Mouse (Mus musculus): ENCODE results near the gene Peli3. TPM values are rescaled to one million over a fixed set of nuclear protein-coding genes. Genes with fewer than 3 reads are reported as not detected.
"Not testable (repeated sequence)": the region's sequence is repeated elsewhere in the genome, so short reads cannot be mapped to it uniquely, and the experiment has no call there.

Gene Peli3
- 10 to 100 TPM in 1 of 2 experiments, 1 to 10 TPM in 1; 8.9 to 11.8 TPM for total RNA-seq (2021)
- polyA plus RNA-seq (2012; rRNA removed), result 15.4 and 16.5 TPM in 2 replicates
- long read RNA-seq, full-length matches to known transcripts, result 2 of 6 reads
- long read RNA-seq, partial matches to known transcripts, result 0 of 6 reads
- long read RNA-seq, other reads (novel, unspliced or antisense), result 4 of 6 reads

DNA sequence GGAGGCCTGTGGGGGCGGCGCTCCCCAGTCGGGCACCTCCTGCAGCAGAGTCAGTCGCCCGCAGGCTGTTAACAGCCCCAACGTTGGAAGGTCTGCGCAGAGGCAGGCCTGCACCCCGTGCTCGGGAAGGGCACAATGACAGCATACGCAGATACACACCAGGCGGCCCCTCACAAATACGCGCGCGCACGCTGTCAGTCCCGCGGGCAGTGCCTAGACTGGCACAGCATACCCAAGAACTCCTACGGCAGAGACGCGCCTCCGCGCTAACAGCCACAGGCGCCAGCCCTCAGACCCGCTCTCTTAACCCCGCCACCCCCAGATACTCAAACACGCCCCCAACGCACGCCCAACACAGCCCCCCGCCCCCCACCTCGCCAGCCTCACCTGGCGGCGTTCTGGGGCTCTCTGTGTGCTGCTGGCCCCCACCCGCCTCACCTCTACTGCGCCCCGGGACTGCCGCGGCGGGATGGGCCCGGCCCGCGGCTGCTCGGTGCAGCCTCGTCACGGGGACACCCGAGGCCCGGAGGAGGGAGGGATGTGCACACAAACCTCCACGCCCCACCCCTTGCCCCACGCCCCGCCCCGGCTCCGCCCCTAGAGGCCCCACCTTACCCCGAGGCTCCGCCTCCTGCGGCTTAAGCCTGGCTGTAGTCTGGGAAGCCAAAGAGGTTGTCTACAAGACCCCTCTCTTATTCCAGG is at the start of gene Peli3:
Peli3 (minus strand) TSS at position 577 of the 702 bp plus-strand sequence.
- peak; percentile 94 for DNase-seq

DNA sequence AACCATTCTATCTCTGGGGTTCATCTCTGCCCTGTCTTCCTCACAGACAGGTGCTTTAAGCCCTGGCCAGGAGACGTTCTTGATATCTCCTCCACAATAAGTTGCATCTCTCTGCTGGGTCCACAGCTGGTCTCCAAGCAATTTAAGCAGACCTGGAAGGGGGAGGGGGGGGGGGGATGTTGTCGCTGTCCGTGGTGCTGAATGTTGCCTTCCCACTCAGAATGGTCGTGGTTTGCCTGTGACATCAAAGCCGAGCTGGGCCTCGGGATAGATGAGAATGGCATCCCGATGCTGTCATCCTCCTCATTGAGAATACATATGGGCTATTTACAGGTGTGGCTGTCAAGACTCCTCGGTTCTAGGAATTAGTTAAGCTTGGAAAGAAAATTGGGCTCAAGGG is 49.4 kb upstream of the Peli3 start:
- no peak for DNase-seq

DNA sequence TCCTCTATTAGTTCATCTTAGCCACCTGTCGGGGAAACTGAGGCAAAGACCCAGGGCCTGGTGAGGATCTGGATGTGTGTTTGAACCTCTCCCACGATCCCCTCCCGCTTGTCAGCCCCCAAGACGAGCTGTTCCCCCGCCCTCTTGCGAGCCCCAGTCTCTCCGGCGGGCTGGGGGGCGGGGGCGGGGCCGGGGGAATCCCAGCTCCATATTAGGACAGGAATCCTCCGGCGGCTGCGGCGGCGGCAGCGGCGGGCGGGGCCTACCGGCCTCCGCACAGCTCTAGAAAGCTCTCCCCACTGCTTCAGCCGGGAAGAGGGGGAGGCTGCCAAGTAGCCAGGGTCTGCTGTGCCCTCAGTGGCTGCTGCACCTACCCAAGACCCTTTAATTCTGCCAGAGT is 47.8 kb upstream of the Peli3 start:
- no peak for DNase-seq

DNA sequence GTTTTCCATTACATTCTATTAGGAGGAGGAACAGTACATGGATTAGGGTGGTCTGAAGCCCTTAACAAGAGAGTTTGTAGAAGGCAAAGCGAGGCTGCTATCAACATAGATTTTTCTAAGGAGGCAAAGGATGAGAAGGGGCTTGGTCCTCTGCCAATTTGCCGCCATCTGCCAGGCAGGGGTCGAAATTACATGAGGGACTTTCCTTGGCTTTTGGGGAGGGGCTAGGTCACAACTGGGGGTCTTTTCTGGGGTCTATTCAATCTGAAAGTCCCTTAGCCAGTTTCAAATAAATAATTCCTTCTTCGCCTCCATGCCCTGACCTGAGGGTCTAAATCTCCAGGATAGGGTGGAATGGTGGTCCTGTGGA is 47.3 kb upstream of the Peli3 start, which contains the start of gene Npas4:
Npas4 (minus strand) TSS at position 61 of the 370 bp plus-strand sequence.
- DNase-seq, result no peak

DNA sequence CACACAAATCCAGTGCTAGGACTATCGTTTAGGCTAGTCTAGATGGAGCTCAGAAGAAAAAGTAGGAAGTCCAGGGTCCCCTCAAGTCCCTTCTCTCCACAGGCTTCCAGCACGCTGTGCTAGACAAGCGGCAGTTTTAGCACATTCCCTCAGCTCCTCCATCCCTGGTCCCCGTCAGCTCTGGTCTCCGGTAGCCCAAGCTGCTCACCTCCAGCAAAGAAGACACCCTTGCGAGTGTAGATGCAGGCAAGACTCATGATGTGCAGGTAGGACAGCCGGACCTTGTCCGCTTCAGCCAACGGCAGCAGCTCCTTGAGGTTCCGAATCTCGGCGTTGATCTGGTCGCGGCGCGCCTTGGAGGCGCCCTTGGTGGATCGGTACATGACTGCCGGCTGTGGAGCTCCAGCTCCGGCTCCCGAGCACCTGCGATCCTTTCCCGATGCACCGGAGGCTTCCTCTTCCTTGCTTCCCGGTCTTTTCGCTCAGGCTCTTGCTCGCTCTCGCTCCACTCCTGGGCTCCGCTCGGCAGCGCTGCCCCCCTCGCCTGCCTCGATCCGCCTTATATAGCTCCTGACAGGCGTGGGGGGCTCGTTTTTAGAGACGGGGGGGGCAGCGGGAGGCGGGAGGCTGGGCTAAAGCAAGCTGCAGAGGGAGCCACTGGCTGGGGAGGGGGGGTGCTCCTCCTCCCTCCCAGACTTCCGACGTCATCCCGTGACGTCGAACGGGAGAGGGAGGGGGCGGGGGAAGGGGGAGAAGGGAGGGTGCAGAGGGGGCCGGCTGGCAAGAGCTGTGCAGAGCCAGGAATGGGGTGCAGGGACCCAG is 46.7 kb upstream of the Peli3 start:
- DNase-seq, result no peak

DNA sequence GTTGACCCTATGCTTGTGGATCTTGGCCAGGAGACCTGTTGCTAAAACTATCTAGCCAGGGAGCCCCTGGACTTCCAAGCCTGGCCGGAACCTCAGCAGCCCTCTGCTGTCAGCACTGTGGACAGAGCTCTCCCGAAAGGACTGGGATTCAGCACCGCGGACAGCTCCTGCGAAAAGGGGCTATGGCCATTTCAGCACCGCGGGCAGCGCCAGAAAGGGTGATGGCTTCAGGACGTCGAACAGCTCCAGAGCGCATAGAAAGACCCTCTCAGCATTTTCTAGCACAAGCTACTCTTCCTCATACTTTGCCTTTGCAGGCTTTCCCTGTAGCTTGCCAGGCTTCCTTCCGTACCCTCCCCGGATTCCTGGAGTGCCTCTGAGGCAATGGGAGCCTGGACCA is 46.1 kb upstream of the Peli3 start:
- DNase-seq, result peak; percentile 89

DNA sequence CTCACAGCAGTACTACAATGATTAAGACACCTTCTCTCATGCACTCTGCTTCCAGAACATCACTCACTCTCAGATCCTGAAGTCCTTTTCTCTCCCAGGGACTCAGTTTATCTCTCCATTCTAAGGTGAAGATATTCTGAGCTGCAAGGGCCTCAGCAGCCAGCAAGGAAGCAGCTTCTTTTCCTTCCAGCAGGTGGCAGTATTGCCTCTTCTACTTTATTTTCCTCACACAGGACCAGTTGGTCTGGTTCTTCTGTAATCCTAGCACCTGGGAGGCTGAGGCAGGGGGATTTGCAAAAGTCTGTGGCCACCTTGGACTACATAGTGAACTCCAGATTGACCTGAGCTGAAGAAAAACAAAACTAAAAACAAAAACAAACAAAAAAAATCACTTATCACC is 38.8 kb upstream of the Peli3 start:
- peak; percentile 42 for DNase-seq

DNA sequence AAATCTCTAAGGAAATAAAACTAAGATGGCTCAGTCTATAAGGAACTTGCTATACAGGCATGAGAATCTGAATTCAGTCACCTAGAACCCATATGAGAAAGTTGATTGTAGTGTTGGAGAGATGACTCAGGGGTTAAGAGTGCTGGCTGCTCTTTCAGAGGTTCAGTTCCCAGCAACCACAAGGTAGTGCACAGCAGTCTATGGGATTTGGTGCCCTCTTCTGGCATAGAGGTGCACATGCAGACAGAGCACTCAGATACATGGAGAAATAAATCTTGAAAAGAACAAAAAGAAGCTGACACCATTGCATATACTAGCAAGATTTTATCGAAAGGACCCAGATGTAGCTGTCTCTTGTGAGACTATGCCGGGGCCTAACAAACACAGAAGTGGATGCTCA is 25.3 kb upstream of the Peli3 start:
- DNase-seq, result no peak

DNA sequence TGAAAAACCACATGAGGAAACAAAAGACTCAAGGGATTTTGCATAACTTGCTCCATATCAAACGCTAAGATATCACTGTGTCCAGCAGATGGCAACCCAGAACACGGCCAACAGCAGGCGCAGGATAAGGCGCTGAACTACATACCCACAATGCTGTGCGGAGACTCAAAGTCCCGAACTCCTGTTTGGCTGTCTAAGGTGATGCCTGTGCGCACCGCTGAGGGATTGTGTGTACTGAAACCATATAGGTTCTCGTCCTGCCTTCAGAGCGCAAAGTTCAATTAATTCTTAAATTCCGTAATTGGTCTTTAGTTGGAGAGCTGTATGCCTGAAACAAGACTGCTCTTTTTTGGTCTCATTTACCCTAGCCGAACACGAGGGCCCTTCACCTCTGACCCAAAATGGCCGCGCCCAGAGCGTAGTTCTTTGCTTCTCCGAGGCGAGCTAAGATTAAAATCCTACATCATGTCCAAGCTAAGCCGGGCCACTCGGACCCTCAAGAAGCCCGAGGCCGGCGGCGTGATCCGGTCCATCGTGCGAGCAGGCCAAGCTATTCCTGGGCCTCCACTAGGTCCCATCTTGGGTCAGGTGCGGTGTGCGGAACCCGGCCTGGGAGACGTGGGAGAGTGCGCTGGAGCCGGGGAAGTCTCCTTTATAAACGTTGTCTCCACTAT is 19.1 kb upstream of the Peli3 start, which contains the start of gene Mrpl11:
Mrpl11 (plus strand) TSS at position 220 of the 674 bp plus-strand sequence.
- DNase-seq, result peak; percentile 91

DNA sequence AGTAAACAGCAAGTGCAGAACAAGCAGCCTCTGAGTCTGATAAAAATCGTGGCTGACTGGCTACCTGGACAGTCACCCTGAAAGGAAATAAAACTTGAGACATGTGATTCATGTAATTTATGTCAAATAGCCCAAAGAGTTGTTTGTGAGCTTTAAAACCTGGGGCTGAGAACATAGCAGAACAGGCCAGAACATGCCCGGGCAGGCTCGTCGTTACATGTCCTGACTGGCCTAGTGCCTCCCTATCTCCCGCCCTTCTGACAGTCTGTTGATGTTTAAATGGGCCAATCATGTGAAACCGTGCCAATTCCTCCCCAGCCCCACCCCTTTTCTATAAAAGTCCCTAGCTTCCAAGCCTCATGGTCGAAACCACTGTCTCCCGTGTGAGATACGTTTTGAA is 5.7 kb upstream of the Peli3 start:
- DNase-seq, result not testable (repeated sequence)

DNA sequence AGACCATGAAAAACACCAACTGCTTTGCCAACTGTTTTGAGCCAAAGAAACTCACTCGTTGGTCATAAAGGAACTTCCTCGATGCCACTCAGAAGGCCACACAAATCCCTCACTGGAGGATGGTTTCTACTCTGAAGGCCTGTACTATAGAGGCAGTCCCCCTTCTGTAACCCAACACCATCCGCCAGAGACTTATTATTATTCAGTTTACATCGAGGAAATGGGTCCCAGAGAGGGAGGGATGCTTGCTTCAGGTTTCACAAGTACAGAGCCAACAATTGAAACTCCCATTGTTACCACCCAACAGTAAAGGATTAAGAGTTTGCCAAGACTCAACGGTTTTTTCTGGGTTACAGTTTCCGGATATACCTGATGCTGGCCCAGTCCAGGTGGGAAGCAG is 2.6 kb upstream of the Peli3 start:
- DNase-seq, result no peak

DNA sequence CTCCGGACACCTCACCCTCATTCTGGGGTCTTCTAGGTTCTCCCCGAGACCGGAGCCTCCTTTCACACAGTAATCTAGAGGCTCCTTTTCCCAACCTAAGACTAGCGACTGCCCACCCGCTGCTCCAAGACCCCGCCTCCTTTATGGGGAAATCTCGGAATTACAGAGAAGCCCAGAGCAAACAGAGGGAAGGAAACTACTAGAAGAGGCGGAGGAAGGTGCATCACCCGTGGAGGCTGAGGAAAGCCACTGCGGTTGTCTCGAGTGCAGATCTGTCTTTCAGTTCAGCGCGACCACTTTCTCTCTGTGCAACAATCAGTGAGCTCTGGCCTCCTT is 294 bp upstream of the Peli3 start:
- no peak for DNase-seq

DNA sequence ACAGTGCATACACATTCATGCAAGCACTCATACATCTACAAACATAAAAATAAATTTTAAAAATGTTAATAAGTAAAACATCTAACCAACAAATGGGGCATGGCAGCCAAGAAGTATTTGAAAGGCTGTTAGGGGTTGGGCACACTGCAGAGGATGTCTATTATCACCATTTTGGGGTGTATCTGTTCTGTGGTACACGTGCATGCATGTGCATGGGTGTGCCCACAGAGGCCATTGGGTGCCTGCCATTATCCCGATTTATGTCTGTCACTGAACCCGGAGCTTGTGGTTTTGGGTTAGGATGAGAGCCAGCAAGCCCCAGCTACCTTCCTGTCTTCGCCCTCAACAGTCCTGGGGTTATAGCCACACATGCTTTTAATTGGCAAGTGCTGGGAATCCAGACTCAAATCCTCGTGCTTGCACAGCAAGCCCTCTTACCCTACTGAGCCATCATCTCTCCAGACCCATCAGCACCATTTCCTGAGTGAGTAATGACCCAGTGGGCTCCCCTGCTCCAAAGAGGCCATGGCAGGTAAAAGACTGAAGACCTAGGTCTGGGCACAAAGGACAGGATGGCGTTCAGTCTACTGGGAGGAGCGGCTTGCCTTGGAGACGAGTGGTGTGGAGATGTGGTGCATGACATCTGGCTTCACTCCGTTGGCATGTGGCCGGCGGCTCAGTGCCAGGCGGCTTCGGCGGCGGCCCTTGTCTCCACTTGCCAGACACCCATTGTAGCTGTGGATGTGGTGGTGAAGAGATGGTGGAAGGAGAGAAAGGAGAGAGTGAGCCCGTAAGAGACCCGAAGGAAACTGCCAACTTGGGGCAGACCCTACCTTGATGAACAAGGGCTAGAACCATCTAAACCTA is 5.2 kb downstream of the Peli3 start:
- no peak for DNase-seq

DNA sequence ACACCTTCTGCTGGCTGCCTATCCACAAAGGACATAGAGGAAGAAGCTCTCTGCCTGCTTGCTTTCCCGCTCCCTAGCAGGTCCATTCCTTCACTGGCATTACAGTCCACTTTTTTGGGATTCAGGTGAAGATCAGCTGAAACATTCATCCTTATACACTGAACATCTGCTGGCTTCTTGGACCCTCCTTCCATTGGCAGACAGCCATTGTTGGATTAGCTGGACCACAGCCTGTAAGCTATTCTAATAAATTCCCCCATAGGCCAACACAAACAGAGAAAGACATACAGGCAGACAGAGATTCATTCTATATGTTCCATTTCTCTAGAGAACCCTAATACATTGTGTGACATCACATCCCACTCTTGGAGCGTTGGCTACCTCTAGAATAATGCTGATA is 6.0 kb downstream of the Peli3 start:
- DNase-seq, result no peak

DNA sequence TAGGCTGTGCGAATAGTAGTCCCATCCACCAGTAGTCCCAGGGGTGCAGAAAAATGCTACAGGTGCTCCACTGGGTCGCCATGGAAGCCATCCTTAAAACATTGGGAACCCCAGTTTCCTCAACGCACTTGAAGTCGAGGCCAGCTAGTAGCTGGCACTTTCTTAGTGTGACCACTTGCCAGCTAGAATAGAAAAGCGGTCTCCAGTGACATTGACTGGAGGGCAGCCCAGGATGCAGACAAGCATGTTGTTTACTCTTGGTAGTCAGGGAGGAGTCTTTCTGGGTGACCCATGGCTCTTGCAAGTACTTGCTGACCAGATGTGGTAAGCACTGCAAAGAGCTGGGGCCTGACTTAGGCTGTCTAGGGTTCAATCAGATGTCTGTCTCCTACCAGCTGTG is 14.1 kb downstream of the Peli3 start:
- DNase-seq, result peak; percentile 38

DNA sequence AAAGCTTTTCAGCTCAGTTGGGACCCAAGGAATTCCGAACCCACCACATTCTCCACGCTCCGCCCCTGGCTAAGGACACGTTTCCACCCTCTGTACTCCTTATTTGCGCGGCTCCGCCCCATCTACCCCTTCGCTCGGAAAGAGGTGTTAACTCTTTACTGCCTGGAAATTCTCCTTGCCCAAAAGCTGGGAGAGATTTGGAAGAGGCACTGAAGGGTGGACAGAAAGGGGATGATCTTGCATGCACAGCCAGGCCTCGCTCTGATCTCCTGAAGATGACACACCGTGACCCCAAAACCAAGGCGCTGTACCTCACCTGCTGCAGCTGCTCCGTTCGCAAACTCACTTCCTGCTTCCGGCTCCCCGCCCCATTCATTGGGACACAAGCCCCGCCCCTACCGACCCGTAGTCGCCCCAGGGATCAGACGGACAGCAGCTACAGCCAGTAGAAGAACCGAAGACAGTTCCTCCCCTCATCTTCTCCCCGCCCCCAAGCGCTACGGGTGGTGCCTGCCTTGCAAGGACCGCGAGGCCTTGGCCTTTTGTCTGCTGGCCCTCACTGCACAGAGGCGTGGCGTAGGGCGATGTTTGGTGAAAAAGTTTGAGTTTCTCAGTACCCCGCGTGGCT is 14.9 kb downstream of the Peli3 start, which contains the start of gene Dpp3:
Dpp3 (minus strand) TSS at position 384 of the 628 bp plus-strand sequence.
- peak; percentile 99 for DNase-seq

DNA sequence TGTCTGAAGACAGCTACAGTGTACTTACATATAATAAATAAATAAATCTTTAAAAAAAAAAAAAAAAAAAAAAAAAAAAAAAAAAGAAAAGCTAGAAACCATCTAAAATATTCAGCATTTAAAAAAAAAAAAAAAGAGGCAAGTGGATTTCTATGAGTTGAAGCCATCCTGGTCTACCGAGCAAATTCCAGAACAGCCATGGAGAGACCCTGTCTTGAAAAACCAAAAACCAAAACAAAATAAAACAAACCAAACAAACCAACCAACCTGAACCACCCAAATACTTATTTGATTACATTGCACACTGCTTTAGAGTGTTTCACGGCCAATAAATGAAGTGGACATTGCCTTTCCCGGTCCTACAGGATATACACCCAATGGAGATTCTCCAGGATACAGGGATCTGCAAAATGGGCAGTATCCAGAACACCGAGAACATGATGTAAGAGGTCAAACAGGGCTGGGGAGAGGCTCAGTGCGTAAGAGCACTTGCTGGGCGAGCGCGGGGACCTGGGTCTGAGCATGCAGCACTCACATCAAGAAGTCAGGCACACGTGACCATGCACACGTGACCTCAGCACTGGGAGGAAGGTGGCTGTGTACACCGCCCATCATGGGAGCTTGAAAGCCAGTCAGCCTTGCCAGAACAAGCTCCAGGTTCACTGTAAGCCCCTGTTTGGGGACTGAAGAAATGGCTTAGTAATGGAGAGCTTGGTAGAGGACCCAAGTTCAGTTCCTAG is 17.6 kb downstream of the Peli3 start:
- no peak for DNase-seq

DNA sequence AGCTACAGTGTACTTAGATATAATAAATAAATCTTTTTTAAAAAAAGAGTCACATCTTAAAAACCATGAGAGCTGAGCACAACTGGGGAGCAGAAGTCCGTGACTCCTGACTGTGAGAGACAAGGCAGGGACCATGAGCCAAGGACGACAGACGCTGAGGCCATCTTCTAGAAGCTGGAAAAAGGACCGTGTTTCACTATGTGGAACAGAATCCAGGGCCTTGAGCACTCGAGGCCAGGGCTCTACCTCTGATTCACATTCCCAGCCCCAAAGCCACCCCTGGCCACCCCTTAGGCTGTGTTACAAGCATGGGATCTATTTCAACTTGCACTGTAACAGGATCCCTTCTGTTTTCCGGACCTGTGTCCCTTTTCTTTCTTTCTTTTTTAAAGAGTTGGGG is 23.3 kb downstream of the Peli3 start:
- DNase-seq, result peak; percentile 53

DNA sequence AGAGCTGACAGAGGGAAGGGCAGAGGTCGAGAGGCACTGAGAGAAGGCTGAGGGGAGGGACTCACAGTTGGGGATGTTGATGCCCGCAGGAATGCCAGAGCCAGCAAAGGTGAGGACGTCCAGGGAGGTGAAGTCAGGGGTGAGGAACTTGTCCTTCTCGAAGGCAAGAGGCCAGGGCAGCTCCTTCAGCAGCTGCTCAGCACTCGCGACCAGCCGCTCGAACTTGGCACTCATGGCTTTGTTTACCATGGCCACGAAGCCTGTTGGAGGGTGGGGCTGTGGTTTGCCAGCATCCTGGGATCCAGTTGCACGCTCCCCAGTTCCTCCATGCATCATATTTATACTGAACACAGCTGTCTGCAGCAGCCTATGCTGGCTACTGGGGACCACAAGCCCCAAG is 26.1 kb downstream of the Peli3 start:
- DNase-seq, result no peak

DNA sequence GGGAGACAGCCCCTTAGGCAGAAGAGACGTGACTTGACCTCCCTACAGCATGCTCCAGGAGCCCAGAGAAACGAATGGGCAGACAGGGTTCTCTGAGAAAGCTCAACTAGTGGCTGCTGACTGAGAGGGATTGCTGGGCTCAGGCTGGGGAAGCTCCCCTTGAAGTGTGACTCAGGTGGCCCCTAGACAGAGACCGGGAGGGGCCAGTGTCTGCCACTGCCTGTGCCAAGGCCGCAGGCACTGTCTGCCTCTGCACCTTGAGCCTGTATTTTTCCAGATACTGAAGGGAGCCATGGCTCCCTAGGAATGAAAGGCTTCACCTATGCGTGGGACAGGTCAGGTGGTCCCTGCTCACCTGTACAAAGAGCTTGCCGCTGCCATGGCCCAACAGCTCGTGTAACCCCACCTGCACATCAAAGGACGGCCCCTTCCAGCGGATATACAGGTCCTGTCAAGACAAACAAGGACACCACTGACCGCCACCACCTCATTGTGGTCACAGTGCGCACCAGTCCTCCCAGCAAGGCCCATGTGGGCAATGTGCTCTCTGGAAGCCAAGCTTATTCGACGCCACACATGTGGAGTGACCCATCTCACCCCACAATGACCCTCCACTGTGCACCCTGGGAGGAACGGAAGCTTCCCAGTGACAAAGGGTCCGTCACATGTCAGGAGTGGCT is 26.9 kb downstream of the Peli3 start:
- peak; percentile 76 for DNase-seq
